Mouse (Mus musculus) embryonic fibroblast, embryonic 13.5 days (primary cell): ENCODE results near the gene Ldlrad3.

ENCODE experiments used
- CTCF ChIP-seq: IDR thresholded peaks from 2 replicates; pipeline ENCODE4 v1.5.1; 2011; ENCODE audit warnings: mild to moderate bottlenecking, control low read depth, low read length, moderate library complexity, borderline replicate concordance; ENCODE audit not compliant: insufficient read depth
- POLR2A ChIP-seq: IDR thresholded peaks from 2 replicates; pipeline ENCODE4 v1.6.1; 2011; ENCODE audit warnings: low read depth, mild to moderate bottlenecking, control low read depth, low read length, moderate library complexity

- no peak for TF ChIP-seq CTCF
- TF ChIP-seq POLR2A = no peak
Observed at GRCm38 (mm10) chr2:101991726-101992125, 194.5 kb downstream of the Ldlrad3 start.
